Mouse (Mus musculus) cerebellum, adult 9-10 months (tissue): ENCODE data around the gene Rcc2.

Experiments used
- DNase-seq: peaks from one replicate; pipeline ENCODE4 v3.0.0; 2022

Rcc2 gene

GRCm38 (mm10) chr4:140713480-140714365 is 13.4 kb downstream of the Rcc2 start:
- DNase-seq = peak; percentile 100

GRCm38 (mm10) chr4:140714586-140714985 is 14.2 kb downstream of the Rcc2 start:
- DNase-seq = no peak

- peak; percentile 8 for DNase-seq
Measured at GRCm38 (mm10) chr4:140716994-140717393, 16.7 kb downstream of the Rcc2 start.

- no peak for DNase-seq
Measured at GRCm38 (mm10) chr4:140718436-140718835, 18.1 kb downstream of the Rcc2 start.

- DNase-seq = no peak
Measured at GRCm38 (mm10) chr4:140720091-140720490, 19.8 kb downstream of the Rcc2 start.

- DNase-seq = no peak
Measured at GRCm38 (mm10) chr4:140721968-140722490, 21.7 kb downstream of the Rcc2 start.

- no peak for DNase-seq
Measured at GRCm38 (mm10) chr4:140722710-140723109, 22.4 kb downstream of the Rcc2 start.

- DNase-seq = no peak
Measured at GRCm38 (mm10) chr4:140723192-140723591, 22.9 kb downstream of the Rcc2 start.

- peak; percentile 10 for DNase-seq
Measured at GRCm38 (mm10) chr4:140723801-140724200, 23.5 kb downstream of the Rcc2 start.

GRCm38 (mm10) chr4:140724739-140725138 is 24.4 kb downstream of the Rcc2 start:
- no peak for DNase-seq

- no peak for DNase-seq
Measured at GRCm38 (mm10) chr4:140726907-140727306, 26.6 kb downstream of the Rcc2 start.

GRCm38 (mm10) chr4:140731654-140732053 is 31.3 kb downstream of the Rcc2 start:
- no peak for DNase-seq

- DNase-seq = no peak
Measured at GRCm38 (mm10) chr4:140732871-140733270, 32.5 kb downstream of the Rcc2 start.

GRCm38 (mm10) chr4:140740655-140741054 is 40.3 kb downstream of the Rcc2 start:
- no peak for DNase-seq

GRCm38 (mm10) chr4:140741401-140741800 is 41.1 kb downstream of the Rcc2 start:
- DNase-seq = no peak

- no peak for DNase-seq
Measured at GRCm38 (mm10) chr4:140742543-140742942, 42.2 kb downstream of the Rcc2 start, which contains the start of gene Padi6. TSS of gene Padi6 (minus strand) at chr4:140742643.

- no peak for DNase-seq
Measured at GRCm38 (mm10) chr4:140743086-140743485, 42.7 kb downstream of the Rcc2 start.

GRCm38 (mm10) chr4:140744654-140745053 is 44.3 kb downstream of the Rcc2 start:
- DNase-seq = peak; percentile 44

- DNase-seq = no peak
Measured at GRCm38 (mm10) chr4:140747978-140748377, 47.6 kb downstream of the Rcc2 start.

- no peak for DNase-seq
Measured at GRCm38 (mm10) chr4:140750328-140750727, 50.0 kb downstream of the Rcc2 start.

GRCm38 (mm10) chr4:140753366-140753765 is 53.0 kb downstream of the Rcc2 start:
- no peak for DNase-seq

GRCm38 (mm10) chr4:140755811-140756210 is 55.5 kb downstream of the Rcc2 start:
- no peak for DNase-seq

GRCm38 (mm10) chr4:140761601-140762000 is 61.3 kb downstream of the Rcc2 start:
- no peak for DNase-seq

- peak; percentile 22 for DNase-seq
Measured at GRCm38 (mm10) chr4:140763158-140763557, 62.8 kb downstream of the Rcc2 start.
